12 mouse cellular contexts compared by ENCODE assay signal in the genomic region with DNA sequence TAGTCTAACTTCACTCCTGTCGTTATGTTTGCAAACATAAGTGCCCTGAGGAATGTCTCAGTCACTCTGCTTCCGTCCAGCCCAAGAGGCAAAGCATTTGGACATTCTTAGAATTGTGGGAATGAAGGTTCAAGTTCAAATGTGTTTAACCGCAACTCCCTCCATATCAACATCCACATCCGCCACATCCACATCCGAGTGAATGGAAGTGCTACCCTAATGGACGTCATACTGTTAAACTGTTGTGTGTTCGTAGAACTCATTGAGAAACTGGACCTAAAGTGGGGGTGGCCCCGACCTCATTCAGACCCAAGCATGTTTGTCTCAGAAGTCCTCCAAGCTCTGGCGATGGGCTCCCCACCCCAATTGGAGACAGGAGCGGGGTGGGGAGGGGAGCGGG. TPM values are rescaled to one million over a fixed set of nuclear protein-coding genes. Genes with fewer than 3 reads are reported as not detected.
DNase-seq lines count a peak whose midpoint lies in the region; ATAC-seq lines count a peak whose summit lies in the region.
"Had no signal": no experiment of that assay in that cellular context is flagged by ENCODE, and none has a peak within 500 bp of the region (broad histone marks: within the 10 kb centered on the region; RNA-seq: fewer than 3 reads in every experiment).

No protein-coding gene starts in this region.

- peaks cover 8% of the 10 kb centered on the region; the same call in 1 of the 2 replicates for H3K4me1 ChIP-seq in heart, embryonic 15.5 days (replicated peaks)
- 0 out of 2 replicates have a peak, but pooled peaks cover 4% of the 10 kb centered on the region for H3K4me1 ChIP-seq in lung, embryonic 15.5 days
- no peaks in the 10 kb centered on the region for H3K4me1 ChIP-seq in embryonic facial prominence, embryonic 15.5 days
- no peaks in the 10 kb centered on the region for H3K4me1 ChIP-seq in stomach, embryonic 15.5 days

- DNase-seq in heart, postnatal 10 days, result no peak
- DNase-seq in lung, postnatal 36 days, result no peak
- DNase-seq in embryo, embryonic 9.5 days (ENCODE audit: extremely low spot score), result no peak
- DNase-seq: adrenal gland, postnatal 10 days; cerebellum, adult 9-10 months; liver, embryonic 13.5 days had no signal

- no peak overlapping the region for H3K27ac ChIP-seq in heart, embryonic 15.5 days
- H3K27ac ChIP-seq in lung, embryonic 15.5 days, result no peak overlapping the region
- H3K27ac ChIP-seq in embryonic facial prominence, embryonic 15.5 days (replicated peaks), result no peak overlapping the region
- H3K27ac ChIP-seq in stomach, embryonic 15.5 days, result no peak overlapping the region
- H3K27ac ChIP-seq: hindbrain, postnatal 0 days; liver, embryonic 13.5 days had no signal

- ATAC-seq in heart, embryonic 15.5 days (replicated peaks; ENCODE audit: insufficient number of reproducible peaks, insufficient read depth, low FRiP score, low read depth), result no peak
- ATAC-seq in lung, embryonic 15.5 days (ENCODE audit: borderline replicate concordance, extremely low read depth, low FRiP score, low TSS enrichment), result no peak
- ATAC-seq in embryonic facial prominence, embryonic 15.5 days (ENCODE audit: insufficient number of reproducible peaks, low FRiP score, low TSS enrichment, low read depth), result no peak
- no peak for ATAC-seq in stomach, embryonic 15.5 days (ENCODE audit: insufficient read depth, low FRiP score, low read depth)
- ATAC-seq: hindbrain, postnatal 0 days had no signal

- H3K27me3 ChIP-seq in heart, embryonic 15.5 days, result peaks cover 3% of the 10 kb centered on the region; the same call in 1 of the 2 replicates
- H3K27me3 ChIP-seq in lung, embryonic 15.5 days, result peaks cover 8% of the 10 kb centered on the region
- 0 out of 2 replicates have a peak, but pooled peaks cover 5% of the 10 kb centered on the region for H3K27me3 ChIP-seq in embryonic facial prominence, embryonic 15.5 days
- H3K27me3 ChIP-seq in stomach, embryonic 15.5 days (replicated peaks), result no peaks in the 10 kb centered on the region

- peak overlapping the region; percentile 40 for H3K4me2 ChIP-seq in heart, embryonic 15.5 days
- H3K4me2 ChIP-seq in lung, embryonic 15.5 days, result peak overlapping the region; percentile 29; the same call in 1 of the 2 replicates
- H3K4me2 ChIP-seq in embryonic facial prominence, embryonic 15.5 days (replicated peaks), result 0 out of 2 replicates have a peak overlapping the region, but pooled peaks have one; percentile 19
- H3K4me2 ChIP-seq in stomach, embryonic 15.5 days, result peak overlapping the region; percentile 21; the same call in 1 of the 2 replicates
- H3K4me2 ChIP-seq: liver, embryonic 13.5 days had no signal

- no peak overlapping the region for H3K9ac ChIP-seq in heart, embryonic 15.5 days
- no peak overlapping the region for H3K9ac ChIP-seq in lung, embryonic 15.5 days
- no peak overlapping the region for H3K9ac ChIP-seq in embryonic facial prominence, embryonic 15.5 days
- no peak overlapping the region for H3K9ac ChIP-seq in stomach, embryonic 15.5 days
- H3K9ac ChIP-seq: liver, embryonic 13.5 days had no signal

- intact Hi-C loops in heart, postnatal 10 days (cut with DNase I), result no loop called here

- H3K36me3 ChIP-seq in heart, embryonic 15.5 days, result no peaks in the 10 kb centered on the region
- H3K36me3 ChIP-seq in lung, embryonic 15.5 days, result no peaks in the 10 kb centered on the region
- H3K36me3 ChIP-seq in embryonic facial prominence, embryonic 15.5 days, result no peaks in the 10 kb centered on the region
- H3K36me3 ChIP-seq in stomach, embryonic 15.5 days, result no peaks in the 10 kb centered on the region
- H3K36me3 ChIP-seq: liver, embryonic 13.5 days had no signal

- H3K9me3 ChIP-seq in heart, embryonic 15.5 days (replicated peaks), result no peaks in the 10 kb centered on the region
- no peaks in the 10 kb centered on the region for H3K9me3 ChIP-seq in lung, embryonic 15.5 days
- H3K9me3 ChIP-seq in embryonic facial prominence, embryonic 15.5 days (replicated peaks), result no peaks in the 10 kb centered on the region
- no peaks in the 10 kb centered on the region for H3K9me3 ChIP-seq in stomach, embryonic 15.5 days
- H3K9me3 ChIP-seq: liver, embryonic 13.5 days had no signal

- H3K4me3 ChIP-seq in heart, embryonic 15.5 days, result 0 out of 2 replicates have a peak overlapping the region, but pooled peaks have one; percentile 19
- H3K4me3 ChIP-seq in lung, embryonic 15.5 days, result peak overlapping the region; percentile 10; the same call in 1 of the 2 replicates
- H3K4me3 ChIP-seq in embryonic facial prominence, embryonic 15.5 days (replicated peaks), result no peak overlapping the region
- no peak overlapping the region for H3K4me3 ChIP-seq in stomach, embryonic 15.5 days (replicated peaks)
- H3K4me3 ChIP-seq: liver, embryonic 13.5 days had no signal

- WGBS in heart, embryonic 15.5 days, result 54% methylated on average over 11 of the region's 11 CpGs
- WGBS in lung, embryonic 15.5 days, result 65% methylated on average over 11 of the region's 11 CpGs
- 72% methylated on average over 11 of the region's 11 CpGs for WGBS in embryonic facial prominence, embryonic 15.5 days
- WGBS in stomach, embryonic 15.5 days, result 61% methylated on average over 11 of the region's 11 CpGs

RNA-seq across cellular contexts. Expression of a gene that starts 5.9 kb away (rescaled TPM):
- 4.8 and 5.6 TPM in 2 replicates for polyA plus RNA-seq in heart, embryonic 15.5 days (2015; fragmentation: Nextera tagmentation; extraction: Ambion mirVana)
- 10 to 100 TPM; 34.2 to 37.9 TPM for total RNA-seq in heart, postnatal 10 days (2021)
- 4.0 and 4.9 TPM in 2 replicates for polyA plus RNA-seq in lung, embryonic 15.5 days (2015; fragmentation: Nextera tagmentation; extraction: Ambion mirVana)
- 30.3 and 31.6 TPM in 2 replicates for polyA plus RNA-seq in embryonic facial prominence, embryonic 15.5 days (2015; fragmentation: Nextera tagmentation; extraction: Ambion mirVana)
- polyA plus RNA-seq in stomach, embryonic 15.5 days (2015; fragmentation: Nextera tagmentation; extraction: Ambion mirVana), result 15.1 and 20.1 TPM in 2 replicates
- total RNA-seq: hindbrain, postnatal 0 days; MEL had no signal

Comparison
In these comparisons a context has a peak if more than half of its experiments do, and no peak if none do; other contexts are left out.
1. H3K4me3 ChIP-seq: peak in heart, embryonic 15.5 days (single experiment) and lung, embryonic 15.5 days (single experiment); none in embryonic facial prominence, embryonic 15.5 days (single experiment) and stomach, embryonic 15.5 days (single experiment).
2. Peak in every context shown above with its lines, with median percentiles within 50 percentile points of each other: H3K4me2 ChIP-seq.